Mouse (Mus musculus): ENCODE data around the gene Ets1. TPM values are rescaled to one million over a fixed set of nuclear protein-coding genes. Genes with fewer than 3 reads are reported as not detected.
A peak's percentile ranks its signal among the peaks of the same experiment; 100 is the strongest.

Gene Ets1
- 7.4 and 7.9 TPM in 2 replicates for polyA plus RNA-seq (2012; ENCODE audit: insufficient read depth, insufficient read length, missing spikeins)

- H3K27ac ChIP-seq (ENCODE audit: insufficient read depth, low read depth, low read length) = no peak within 1 kb of the TSS
- TF ChIP-seq POLR2A (IDR thresholded peaks at IDR 0.05; ENCODE audit: borderline replicate concordance, low read depth, low read length) = no peak
- TF ChIP-seq CTCF (IDR thresholded peaks at IDR 0.05; ENCODE audit: low read depth, low read length) = no peak
- H3K4me1 ChIP-seq (ENCODE audit: control insufficient read depth, insufficient read depth, low read length) = no peaks in the 10 kb centered on the region
- H3K4me3 ChIP-seq (ENCODE audit: insufficient read depth, low read length) = no peak within 1 kb of the TSS
Observed at GRCm38 (mm10) chr9:32635627-32636385, at the start of gene Ets1. Gene Ets1 (plus strand): TSS chr9:32636221.

- Histone ChIP-seq H3K4me3 (ENCODE audit: insufficient read depth, low read length) (no peak overlapping the region), H3K27ac (ENCODE audit: insufficient read depth, low read depth, low read length) (no peak overlapping the region), H3K4me1 (ENCODE audit: control insufficient read depth, insufficient read depth, low read length) (no peaks in the 10 kb centered on the region)
- TF ChIP-seq POLR2A (IDR thresholded peaks at IDR 0.05; ENCODE audit: borderline replicate concordance, low read depth, low read length) (no peak), CTCF (IDR thresholded peaks at IDR 0.05; ENCODE audit: low read depth, low read length) (peak; percentile 87)
Observed at GRCm38 (mm10) chr9:32589900-32590299, 46.1 kb upstream of the Ets1 start.

GRCm38 (mm10) chr9:32590571-32590970, 45.5 kb upstream of the Ets1 start:
- Histone ChIP-seq H3K4me3 (ENCODE audit: insufficient read depth, low read length) (no peak overlapping the region), H3K4me1 (ENCODE audit: control insufficient read depth, insufficient read depth, low read length) (no peaks in the 10 kb centered on the region)
- TF ChIP-seq CTCF (IDR thresholded peaks at IDR 0.05; ENCODE audit: low read depth, low read length) (no peak), POLR2A (IDR thresholded peaks at IDR 0.05; ENCODE audit: borderline replicate concordance, low read depth, low read length) (no peak)

GRCm38 (mm10) chr9:32591732-32592582, 44.1 kb upstream of the Ets1 start:
- Histone ChIP-seq H3K27ac (ENCODE audit: insufficient read depth, low read depth, low read length) (no peak overlapping the region), H3K4me1 (ENCODE audit: control insufficient read depth, insufficient read depth, low read length) (no peaks in the 10 kb centered on the region), H3K4me3 (ENCODE audit: insufficient read depth, low read length) (no peak overlapping the region)
- TF ChIP-seq POLR2A (IDR thresholded peaks at IDR 0.05; ENCODE audit: borderline replicate concordance, low read depth, low read length) (no peak), CTCF (IDR thresholded peaks at IDR 0.05; ENCODE audit: low read depth, low read length) (peak; percentile 30; the same call in 1 of the 2 replicates)

More at GRCm38 (mm10) chr9:32590571-32590970, 45.5 kb upstream of the Ets1 start:
- H3K27ac ChIP-seq (ENCODE audit: insufficient read depth, low read depth, low read length) = no peak overlapping the region

- TF ChIP-seq POLR2A (IDR thresholded peaks at IDR 0.05; ENCODE audit: borderline replicate concordance, low read depth, low read length) = no peak
- TF ChIP-seq CTCF (IDR thresholded peaks at IDR 0.05; ENCODE audit: low read depth, low read length) = no peak
- Histone ChIP-seq H3K4me3 (ENCODE audit: insufficient read depth, low read length) (no peak overlapping the region), H3K4me1 (ENCODE audit: control insufficient read depth, insufficient read depth, low read length) (no peaks in the 10 kb centered on the region), H3K27ac (ENCODE audit: insufficient read depth, low read depth, low read length) (no peak overlapping the region)
Observed at GRCm38 (mm10) chr9:32592583-32592890, 43.5 kb upstream of the Ets1 start.

GRCm38 (mm10) chr9:32593816-32594215, 42.2 kb upstream of the Ets1 start:
- TF ChIP-seq POLR2A (IDR thresholded peaks at IDR 0.05; ENCODE audit: borderline replicate concordance, low read depth, low read length) (no peak), CTCF (IDR thresholded peaks at IDR 0.05; ENCODE audit: low read depth, low read length) (no peak)
- H3K27ac ChIP-seq (ENCODE audit: insufficient read depth, low read depth, low read length) = no peak overlapping the region
- no peaks in the 10 kb centered on the region for H3K4me1 ChIP-seq (ENCODE audit: control insufficient read depth, insufficient read depth, low read length)
- H3K4me3 ChIP-seq (ENCODE audit: insufficient read depth, low read length) = no peak overlapping the region

- no peak overlapping the region for H3K27ac ChIP-seq (ENCODE audit: insufficient read depth, low read depth, low read length)
- H3K4me1 ChIP-seq (ENCODE audit: control insufficient read depth, insufficient read depth, low read length) = no peaks in the 10 kb centered on the region
- TF ChIP-seq POLR2A (IDR thresholded peaks at IDR 0.05; ENCODE audit: borderline replicate concordance, low read depth, low read length) (no peak), CTCF (IDR thresholded peaks at IDR 0.05; ENCODE audit: low read depth, low read length) (no peak)
- H3K4me3 ChIP-seq (ENCODE audit: insufficient read depth, low read length) = no peak overlapping the region
Observed at GRCm38 (mm10) chr9:32594346-32594745, 41.7 kb upstream of the Ets1 start.

GRCm38 (mm10) chr9:32595076-32595820, 40.8 kb upstream of the Ets1 start:
- Histone ChIP-seq H3K4me1 (ENCODE audit: control insufficient read depth, insufficient read depth, low read length) (no peaks in the 10 kb centered on the region), H3K4me3 (ENCODE audit: insufficient read depth, low read length) (no peak overlapping the region), H3K27ac (ENCODE audit: insufficient read depth, low read depth, low read length) (no peak overlapping the region)
- TF ChIP-seq POLR2A (IDR thresholded peaks at IDR 0.05; ENCODE audit: borderline replicate concordance, low read depth, low read length) (no peak), CTCF (IDR thresholded peaks at IDR 0.05; ENCODE audit: low read depth, low read length) (no peak)

GRCm38 (mm10) chr9:32596366-32596765, 39.7 kb upstream of the Ets1 start:
- no peak overlapping the region for H3K27ac ChIP-seq (ENCODE audit: insufficient read depth, low read depth, low read length)
- no peak for TF ChIP-seq POLR2A (IDR thresholded peaks at IDR 0.05; ENCODE audit: borderline replicate concordance, low read depth, low read length)
- H3K4me1 ChIP-seq (ENCODE audit: control insufficient read depth, insufficient read depth, low read length) = no peaks in the 10 kb centered on the region
- no peak overlapping the region for H3K4me3 ChIP-seq (ENCODE audit: insufficient read depth, low read length)

All from bone marrow macrophage, adult 2 months (primary cell).